Mouse (Mus musculus): Measurements from ENCODE around the gene Mrpl21. TPM values are rescaled to one million over a fixed set of nuclear protein-coding genes. Genes with fewer than 3 reads are reported as not detected.

Mrpl21 gene
- polyA plus RNA-seq, 1 experiment = 22.6 TPM

- WGBS = under 1% methylated on average over 59 of the region's 59 CpGs
- H3K4me3 ChIP-seq (ENCODE audit: extremely low read depth, insufficient read depth, insufficient read length) = peak overlapping the region; percentile 89
- H3K27me3 ChIP-seq (ENCODE audit: control insufficient read depth, insufficient read depth, low read length) = no peaks in the 10 kb centered on the region
- peak; percentile 77 to 94 for DNase-seq (ENCODE audit: low read depth in 1 of 2, low spot score in 2 of 2)
- no peaks in the 10 kb centered on the region for H3K36me3 ChIP-seq (ENCODE audit: control insufficient read depth, insufficient read depth, low read length)
- TF ChIP-seq POLR2A (IDR thresholded peaks at IDR 0.05; ENCODE audit: low read depth, low read length) (0 out of 2 replicates have a peak, but pooled peaks have one; percentile 28), CTCF (IDR thresholded peaks at IDR 0.05; ENCODE audit: extremely low read depth, insufficient read depth, insufficient read length, insufficient replicate concordance) (no peak)
- peak overlapping the region; percentile 96 for H3K27ac ChIP-seq (ENCODE audit: insufficient read depth, low read length)
- H3K4me1 ChIP-seq (ENCODE audit: control insufficient read depth, insufficient read depth, insufficient read length) = peaks cover 22% of the 10 kb centered on the region; the same call in 1 of the 2 replicates
Measured at GRCm38 (mm10) chr19:3324931-3325711, 42.4 kb downstream of the Mrpl21 start.

GRCm38 (mm10) chr19:3325771-3326478 is 43.2 kb downstream of the Mrpl21 start:
- Histone ChIP-seq H3K27me3 (ENCODE audit: control insufficient read depth, insufficient read depth, low read length) (no peaks in the 10 kb centered on the region), H3K4me3 (ENCODE audit: extremely low read depth, insufficient read depth, insufficient read length) (peak overlapping the region; percentile 28), H3K36me3 (ENCODE audit: control insufficient read depth, insufficient read depth, low read length) (no peaks in the 10 kb centered on the region), H3K27ac (ENCODE audit: insufficient read depth, low read length) (peak overlapping the region; percentile 53), H3K4me1 (ENCODE audit: control insufficient read depth, insufficient read depth, insufficient read length) (peaks cover 27% of the 10 kb centered on the region; the same call in 1 of the 2 replicates)
- TF ChIP-seq CTCF (IDR thresholded peaks at IDR 0.05; ENCODE audit: extremely low read depth, insufficient read depth, insufficient read length, insufficient replicate concordance) (no peak), POLR2A (IDR thresholded peaks at IDR 0.05; ENCODE audit: low read depth, low read length) (no peak)
- DNase-seq (ENCODE audit: low read depth in 1 of 2, low spot score in 2 of 2) = no peak
- 28% methylated on average over 15 of the region's 15 CpGs for WGBS

- H3K4me1 ChIP-seq (ENCODE audit: control insufficient read depth, insufficient read depth, insufficient read length) = peaks cover 25% of the 10 kb centered on the region; the same call in 1 of the 2 replicates
- no peak overlapping the region for H3K4me3 ChIP-seq (ENCODE audit: extremely low read depth, insufficient read depth, insufficient read length)
- 87% methylated on average over 12 of the region's 12 CpGs for WGBS
- H3K27ac ChIP-seq (ENCODE audit: insufficient read depth, low read length) = no peak overlapping the region
- no peak for DNase-seq (ENCODE audit: low read depth in 1 of 2, low spot score in 2 of 2)
- no peaks in the 10 kb centered on the region for H3K27me3 ChIP-seq (ENCODE audit: control insufficient read depth, insufficient read depth, low read length)
- TF ChIP-seq POLR2A (IDR thresholded peaks at IDR 0.05; ENCODE audit: low read depth, low read length) = no peak
- no peak for TF ChIP-seq CTCF (IDR thresholded peaks at IDR 0.05; ENCODE audit: extremely low read depth, insufficient read depth, insufficient read length, insufficient replicate concordance)
- no peaks in the 10 kb centered on the region for H3K36me3 ChIP-seq (ENCODE audit: control insufficient read depth, insufficient read depth, low read length)
Measured at GRCm38 (mm10) chr19:3326479-3327047, 43.9 kb downstream of the Mrpl21 start.

- Histone ChIP-seq H3K27me3 (ENCODE audit: control insufficient read depth, insufficient read depth, low read length) (no peaks in the 10 kb centered on the region), H3K4me1 (ENCODE audit: control insufficient read depth, insufficient read depth, insufficient read length) (peaks cover 54% of the 10 kb centered on the region), H3K27ac (ENCODE audit: insufficient read depth, low read length) (no peak overlapping the region), H3K36me3 (ENCODE audit: control insufficient read depth, insufficient read depth, low read length) (no peaks in the 10 kb centered on the region), H3K4me3 (ENCODE audit: extremely low read depth, insufficient read depth, insufficient read length) (no peak overlapping the region)
- DNase-seq (ENCODE audit: low read depth in 1 of 2, low spot score in 2 of 2) = no peak
- no peak for TF ChIP-seq POLR2A (IDR thresholded peaks at IDR 0.05; ENCODE audit: low read depth, low read length)
- WGBS = 84% methylated on average over 6 of the region's 6 CpGs
Measured at GRCm38 (mm10) chr19:3333247-3333646, 50.5 kb downstream of the Mrpl21 start.

- DNase-seq (ENCODE audit: low read depth in 1 of 2, low spot score in 2 of 2) = no peak
- Histone ChIP-seq H3K4me1 (ENCODE audit: control insufficient read depth, insufficient read depth, insufficient read length) (peaks cover 60% of the 10 kb centered on the region), H3K4me3 (ENCODE audit: extremely low read depth, insufficient read depth, insufficient read length) (no peak overlapping the region), H3K27me3 (ENCODE audit: control insufficient read depth, insufficient read depth, low read length) (no peaks in the 10 kb centered on the region), H3K27ac (ENCODE audit: insufficient read depth, low read length) (no peak overlapping the region), H3K36me3 (ENCODE audit: control insufficient read depth, insufficient read depth, low read length) (no peaks in the 10 kb centered on the region)
- TF ChIP-seq POLR2A (IDR thresholded peaks at IDR 0.05; ENCODE audit: low read depth, low read length) (no peak), CTCF (IDR thresholded peaks at IDR 0.05; ENCODE audit: extremely low read depth, insufficient read depth, insufficient read length, insufficient replicate concordance) (no peak)
- 60% methylated on average over 17 of the region's 17 CpGs for WGBS
Measured at GRCm38 (mm10) chr19:3333694-3334515, 51.2 kb downstream of the Mrpl21 start.

- no peak overlapping the region for H3K27ac ChIP-seq (ENCODE audit: insufficient read depth, low read length)
Measured at GRCm38 (mm10) chr19:3334550-3334949, 51.8 kb downstream of the Mrpl21 start.

More at GRCm38 (mm10) chr19:3334550-3334949, 51.8 kb downstream of the Mrpl21 start:
- Histone ChIP-seq H3K4me3 (ENCODE audit: extremely low read depth, insufficient read depth, insufficient read length) (no peak overlapping the region), H3K4me1 (ENCODE audit: control insufficient read depth, insufficient read depth, insufficient read length) (peaks cover 60% of the 10 kb centered on the region), H3K36me3 (ENCODE audit: control insufficient read depth, insufficient read depth, low read length) (no peaks in the 10 kb centered on the region), H3K27me3 (ENCODE audit: control insufficient read depth, insufficient read depth, low read length) (no peaks in the 10 kb centered on the region)
- DNase-seq (ENCODE audit: low read depth in 1 of 2, low spot score in 2 of 2) = no peak
- TF ChIP-seq CTCF (IDR thresholded peaks at IDR 0.05; ENCODE audit: extremely low read depth, insufficient read depth, insufficient read length, insufficient replicate concordance) (no peak), POLR2A (IDR thresholded peaks at IDR 0.05; ENCODE audit: low read depth, low read length) (no peak)
- 69% methylated on average over 4 of the region's 4 CpGs for WGBS

Measured in spleen, adult 2 months (tissue).